Mouse (Mus musculus) stomach, postnatal 0 days (tissue): ENCODE data around the gene Lyzl4.

Experiments
- CTCF ChIP-seq: IDR thresholded peaks from 2 replicates; pipeline ENCODE4 v1.5.1; 2016; ENCODE audit warnings: antibody characterized with exemption, low read depth, mild to moderate bottlenecking, moderate library complexity
- EP300 ChIP-seq: optimal IDR thresholded peaks from 2 replicates; pipeline ENCODE3; 2016; ENCODE audit warnings: antibody characterized with exemption

- TF ChIP-seq CTCF (peak; percentile 94), EP300 (no peak)
These were observed 36.2 kb downstream of the Lyzl4 start for GRCm38 (mm10) chr9:121605414-121606278.
